Mouse (Mus musculus) hindbrain, embryonic 15.5 days (tissue): ENCODE measurements at regions not wholly inside any gene's neighbourhood (a gene's known extent, or its start where the extent isn't known, plus 50 kb on each side); places are given as distances from the start of the nearest gene placed in this dataset.

Experiments used
- ATAC-seq: fragments of 200-750 bp; cut with Nextera tagmentation; 2 replicates; pipeline ENCODE4 v1.8.0; 2017; ENCODE audit warnings: low read depth, moderate number of reproducible peaks, moderate TSS enrichment; ENCODE audit not compliant: low FRiP score
- H3K27ac ChIP-seq: fragments of 300-500 bp; sonication (generic); replicated peaks from 2 replicates; pipeline ENCODE4 v1.5.1; 2015; ENCODE audit warnings: mild to moderate bottlenecking, inconsistent platforms
- H3K27me3 ChIP-seq: fragments of 300-500 bp; sonication (generic); 2 replicates; pipeline ENCODE4 v1.6.1; 2015; ENCODE audit warnings: control low read depth, inconsistent platforms
- H3K36me3 ChIP-seq: fragments of 300-500 bp; sonication (generic); 2 replicates; pipeline ENCODE4 v1.6.1; 2015; ENCODE audit warnings: control low read depth, inconsistent platforms
- H3K4me1 ChIP-seq: fragments of 300-500 bp; sonication (generic); replicated peaks from 2 replicates; pipeline ENCODE4 v1.6.1; 2015; ENCODE audit warnings: control low read depth, inconsistent platforms
- H3K4me2 ChIP-seq: fragments of 300-500 bp; sonication (generic); 2 replicates; pipeline ENCODE4 v1.6.1; 2015; ENCODE audit warnings: moderate library complexity, mild to moderate bottlenecking, inconsistent platforms
- H3K4me3 ChIP-seq: fragments of 300-500 bp; sonication (generic); 2 replicates; pipeline ENCODE4 v1.5.1; 2015; ENCODE audit warnings: mild to moderate bottlenecking, inconsistent platforms
- H3K9ac ChIP-seq: fragments of 300-500 bp; sonication (generic); 2 replicates; pipeline ENCODE4 v1.6.1; 2015; ENCODE audit warnings: inconsistent platforms
- H3K9me3 ChIP-seq: fragments of 300-500 bp; sonication (generic); 2 replicates; pipeline ENCODE4 v1.6.1; 2016; ENCODE audit warnings: control low read depth, inconsistent platforms
- WGBS: fragments of 180-500 bp; shearing (Covaris S2); methylation state at CpG from one replicate; pipeline ENCODE4 v1.1.7; 2015; 5-methylcytosine and 5-hydroxymethylcytosine counted together

DNA sequence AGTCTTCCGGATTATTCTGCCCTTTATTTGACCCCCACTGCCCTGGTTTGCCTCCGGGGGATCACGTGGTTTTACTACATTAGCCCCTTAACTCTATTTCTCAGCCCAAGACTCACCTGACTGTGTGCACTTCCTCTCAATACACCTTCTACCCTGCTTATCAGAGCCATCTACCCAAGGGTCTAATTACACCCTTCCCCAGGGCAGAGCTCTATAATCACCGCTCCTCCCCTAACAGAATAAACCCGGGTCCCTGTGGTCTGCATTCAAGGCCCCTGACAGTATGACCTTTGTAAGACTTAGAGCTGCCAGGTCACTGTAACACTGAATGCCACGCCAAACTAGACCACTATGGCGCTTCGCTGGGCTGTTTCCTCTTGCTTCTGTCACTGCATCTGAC is 113.6 kb upstream of the Jarid2 start:
- Histone ChIP-seq H3K27me3 (no peaks in the 10 kb centered on the region), H3K4me2 (no peak overlapping the region), H3K9ac (no peak overlapping the region), H3K27ac (no peak overlapping the region), H3K4me3 (no peak overlapping the region), H3K4me1 (no peaks in the 10 kb centered on the region), H3K36me3 (no peaks in the 10 kb centered on the region), H3K9me3 (no peaks in the 10 kb centered on the region)
- 78% methylated on average over 8 of the region's 8 CpGs for WGBS
- no peak for ATAC-seq

DNA sequence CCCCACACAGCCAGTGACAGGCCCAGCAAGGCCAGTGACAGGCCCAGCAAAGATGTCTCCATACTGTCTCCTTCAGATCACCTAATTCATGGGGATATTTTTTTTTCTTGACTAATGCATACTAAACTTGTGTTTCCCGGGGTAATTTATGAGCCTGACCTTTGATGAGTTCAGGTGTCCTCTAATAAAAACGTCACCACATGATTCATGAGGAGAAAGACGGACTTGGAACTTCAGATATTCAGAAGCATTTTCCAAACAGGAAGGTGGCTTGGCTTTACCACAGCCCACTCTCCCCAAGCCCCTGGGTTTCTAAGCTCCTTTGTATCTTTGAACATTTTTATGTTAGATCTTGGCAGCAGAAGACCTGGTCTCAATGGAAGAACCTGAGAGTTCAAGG is 110.9 kb upstream of the Jarid2 start:
- Histone ChIP-seq H3K4me2 (no peak overlapping the region), H3K36me3 (no peaks in the 10 kb centered on the region), H3K4me1 (peaks cover 4% of the 10 kb centered on the region; the same call in 1 of the 2 replicates), H3K9ac (no peak overlapping the region), H3K4me3 (no peak overlapping the region), H3K27me3 (no peaks in the 10 kb centered on the region), H3K27ac (no peak overlapping the region), H3K9me3 (no peaks in the 10 kb centered on the region)
- WGBS = 86% methylated on average over 3 of the region's 3 CpGs
- no peak for ATAC-seq

DNA sequence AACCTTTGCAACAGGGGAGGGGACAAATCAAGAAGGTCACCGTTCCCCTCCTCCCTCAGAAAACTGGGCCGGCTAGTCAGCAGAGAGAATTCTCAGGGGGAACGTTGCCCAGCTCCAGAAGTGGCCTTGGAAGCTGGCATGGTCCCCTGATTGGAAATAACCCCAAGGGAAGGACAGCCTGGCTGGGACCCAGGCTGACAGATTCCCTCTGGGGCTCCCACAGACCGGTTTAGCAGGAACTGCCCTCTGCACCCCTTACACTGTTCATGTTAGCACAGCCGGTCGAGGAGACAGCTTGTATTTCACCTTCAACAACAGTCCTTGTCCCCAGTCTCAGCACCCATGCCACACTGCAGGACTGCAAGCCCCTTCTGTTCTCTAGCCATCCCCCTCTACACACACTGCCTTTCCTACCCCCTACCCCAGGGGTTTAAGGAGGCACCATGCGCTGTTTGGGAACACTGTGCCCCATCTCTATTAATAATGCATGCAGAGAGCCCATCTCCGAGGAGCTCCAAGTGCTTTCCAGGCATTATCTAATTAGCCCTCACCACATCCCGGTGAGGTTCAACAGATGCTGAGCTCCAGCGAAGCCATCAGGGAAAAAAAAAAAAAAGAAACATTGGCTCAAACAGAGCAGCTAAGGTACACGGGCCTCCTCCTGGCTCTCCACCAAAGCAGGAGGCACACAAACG is 106.5 kb upstream of the Jarid2 start:
- Histone ChIP-seq H3K27ac (no peak overlapping the region; the same call in 1 of the 2 replicates), H3K4me2 (no peak overlapping the region), H3K27me3 (no peaks in the 10 kb centered on the region), H3K4me3 (no peak overlapping the region), H3K9ac (no peak overlapping the region), H3K9me3 (no peaks in the 10 kb centered on the region), H3K36me3 (no peaks in the 10 kb centered on the region), H3K4me1 (peaks cover 7% of the 10 kb centered on the region; the same call in 1 of the 2 replicates)
- ATAC-seq = 0 out of 2 replicates have a peak, but pooled peaks have one; percentile 19
- WGBS = 36% methylated on average over 12 of the region's 12 CpGs

DNA sequence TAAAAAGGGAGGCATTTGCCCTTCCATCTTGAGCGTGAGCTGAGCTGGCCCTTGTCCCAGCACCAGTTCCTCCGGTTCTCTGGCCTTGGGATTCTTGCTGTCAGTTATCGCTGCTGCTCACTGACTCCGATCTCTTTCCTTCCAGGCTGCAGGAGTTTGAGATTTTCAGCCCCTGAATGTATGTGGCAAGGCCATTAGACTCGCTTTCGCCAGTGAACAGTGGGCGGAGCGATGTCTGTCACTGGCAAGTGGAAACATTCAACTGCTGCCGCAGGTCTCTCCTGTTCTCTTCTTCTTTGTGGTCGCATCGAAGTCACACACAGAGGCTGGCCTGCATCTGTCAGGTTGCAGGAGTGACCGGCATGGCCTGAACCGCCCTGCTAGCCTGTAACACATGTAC is 104.6 kb upstream of the Jarid2 start:
- ATAC-seq = no peak
- Histone ChIP-seq H3K9ac (no peak overlapping the region), H3K36me3 (no peaks in the 10 kb centered on the region), H3K4me2 (no peak overlapping the region), H3K27ac (no peak overlapping the region), H3K9me3 (no peaks in the 10 kb centered on the region), H3K27me3 (no peaks in the 10 kb centered on the region), H3K4me3 (no peak overlapping the region), H3K4me1 (peaks cover 7% of the 10 kb centered on the region; the same call in 1 of the 2 replicates)
- WGBS = 43% methylated on average over 13 of the region's 13 CpGs

DNA sequence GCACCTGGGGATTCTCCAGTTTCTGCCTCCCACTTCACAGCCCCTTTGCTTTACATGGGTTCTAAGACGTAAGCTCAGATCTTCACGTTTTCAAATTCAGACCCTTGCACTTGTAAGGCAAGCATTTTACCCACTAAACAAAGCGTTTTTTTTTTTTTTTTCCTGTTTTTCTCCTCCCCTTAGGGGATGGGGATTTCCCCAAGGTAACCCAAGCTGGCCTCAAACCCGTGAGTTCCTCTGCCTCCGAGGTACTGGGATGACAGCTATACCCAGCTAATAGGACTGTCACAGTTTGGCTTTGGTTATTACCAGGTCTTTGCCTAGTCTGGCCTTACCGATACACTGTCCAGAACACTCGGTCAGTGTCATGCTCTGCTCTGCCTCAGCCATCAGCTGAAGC is 103.5 kb upstream of the Jarid2 start:
- Histone ChIP-seq H3K4me1 (peaks cover 7% of the 10 kb centered on the region; the same call in 1 of the 2 replicates), H3K4me2 (no peak overlapping the region), H3K27me3 (no peaks in the 10 kb centered on the region), H3K36me3 (no peaks in the 10 kb centered on the region), H3K4me3 (no peak overlapping the region), H3K27ac (no peak overlapping the region), H3K9me3 (no peaks in the 10 kb centered on the region), H3K9ac (no peak overlapping the region)
- ATAC-seq = no peak
- WGBS = 63% methylated on average over 7 of the region's 7 CpGs

DNA sequence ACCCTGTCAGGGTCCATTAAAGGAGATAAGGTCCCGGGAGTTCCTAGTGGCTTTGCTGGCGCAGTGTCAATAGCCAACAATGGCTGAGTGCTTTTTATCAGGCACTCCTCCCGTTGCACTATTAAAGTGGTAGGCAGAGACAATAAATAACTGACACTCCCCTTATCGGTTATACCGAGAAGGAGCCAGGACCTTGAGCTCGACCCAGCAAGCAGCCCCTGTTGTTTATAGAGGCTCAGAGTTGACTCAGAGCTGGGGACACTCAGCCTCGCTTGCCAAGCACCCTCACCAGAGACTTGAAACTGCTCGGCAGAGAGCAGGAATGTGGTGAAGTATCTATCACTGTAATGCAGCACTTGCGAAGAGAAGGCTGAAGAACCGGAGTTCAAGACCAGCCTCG is 102.5 kb upstream of the Jarid2 start:
- H3K4me3 ChIP-seq = no peak overlapping the region
- H3K27me3 ChIP-seq = no peaks in the 10 kb centered on the region
- no peak overlapping the region for H3K9ac ChIP-seq
- 49% methylated on average over 11 of the region's 11 CpGs for WGBS
- no peaks in the 10 kb centered on the region for H3K36me3 ChIP-seq
- H3K27ac ChIP-seq = no peak overlapping the region
- ATAC-seq = no peak
- H3K4me1 ChIP-seq = peaks cover 7% of the 10 kb centered on the region; the same call in 1 of the 2 replicates
- H3K4me2 ChIP-seq = no peak overlapping the region
- H3K9me3 ChIP-seq = no peaks in the 10 kb centered on the region

DNA sequence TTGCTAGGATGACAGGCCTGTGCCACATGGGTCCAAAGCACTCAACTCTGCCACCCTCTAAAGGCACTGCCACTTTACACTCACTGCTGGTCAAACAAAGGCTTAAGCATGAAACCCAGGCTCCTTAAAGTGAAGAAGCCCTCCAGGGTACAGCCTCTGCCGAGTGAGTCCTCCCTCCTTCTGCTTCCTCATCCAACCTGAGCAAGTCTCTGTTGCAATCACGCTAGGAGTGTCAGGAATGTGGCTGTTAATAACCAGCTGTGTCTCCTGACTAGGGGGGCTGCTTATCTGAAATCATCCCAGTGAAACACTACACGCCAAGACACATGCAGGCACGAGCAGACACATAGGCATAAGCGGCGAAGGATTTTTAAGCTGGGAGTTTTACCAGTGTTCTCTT is 99.2 kb upstream of the Jarid2 start:
- no peaks in the 10 kb centered on the region for H3K27me3 ChIP-seq
- H3K4me3 ChIP-seq = no peak overlapping the region
- H3K9ac ChIP-seq = no peak overlapping the region
- ATAC-seq = no peak
- H3K4me1 ChIP-seq = peaks cover 9% of the 10 kb centered on the region
- no peaks in the 10 kb centered on the region for H3K36me3 ChIP-seq
- H3K27ac ChIP-seq = no peak overlapping the region
- H3K4me2 ChIP-seq = no peak overlapping the region
- H3K9me3 ChIP-seq = no peaks in the 10 kb centered on the region
- WGBS = 61% methylated on average over 6 of the region's 6 CpGs

DNA sequence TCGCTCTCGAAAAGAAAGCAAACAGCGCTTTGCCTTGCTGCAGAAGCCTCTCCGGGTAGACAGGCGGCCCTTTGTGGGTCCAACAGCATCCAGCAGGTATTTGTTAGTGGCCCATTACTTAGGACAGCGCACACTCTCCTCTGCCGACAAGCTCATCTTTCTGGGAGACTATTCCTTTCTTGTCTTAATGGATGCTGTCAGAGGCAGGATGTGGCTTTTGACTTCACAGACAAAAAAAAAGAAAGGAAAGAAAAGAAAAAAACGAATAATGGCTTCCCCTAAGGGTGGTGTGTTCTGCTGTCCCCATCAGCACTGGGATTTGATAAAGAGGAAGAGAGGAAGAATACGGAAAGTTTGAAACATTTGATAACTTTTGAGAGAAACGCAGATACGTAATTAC is 94.7 kb upstream of the Jarid2 start:
- Histone ChIP-seq H3K36me3 (no peaks in the 10 kb centered on the region), H3K27me3 (no peaks in the 10 kb centered on the region), H3K4me1 (peaks cover 14% of the 10 kb centered on the region), H3K4me3 (no peak overlapping the region), H3K9me3 (no peaks in the 10 kb centered on the region), H3K9ac (0 out of 2 replicates have a peak overlapping the region, but pooled peaks have one; percentile 17), H3K27ac (no peak overlapping the region), H3K4me2 (peak overlapping the region; percentile 44)
- WGBS = 6% methylated on average over 11 of the region's 11 CpGs
- no peak for ATAC-seq

DNA sequence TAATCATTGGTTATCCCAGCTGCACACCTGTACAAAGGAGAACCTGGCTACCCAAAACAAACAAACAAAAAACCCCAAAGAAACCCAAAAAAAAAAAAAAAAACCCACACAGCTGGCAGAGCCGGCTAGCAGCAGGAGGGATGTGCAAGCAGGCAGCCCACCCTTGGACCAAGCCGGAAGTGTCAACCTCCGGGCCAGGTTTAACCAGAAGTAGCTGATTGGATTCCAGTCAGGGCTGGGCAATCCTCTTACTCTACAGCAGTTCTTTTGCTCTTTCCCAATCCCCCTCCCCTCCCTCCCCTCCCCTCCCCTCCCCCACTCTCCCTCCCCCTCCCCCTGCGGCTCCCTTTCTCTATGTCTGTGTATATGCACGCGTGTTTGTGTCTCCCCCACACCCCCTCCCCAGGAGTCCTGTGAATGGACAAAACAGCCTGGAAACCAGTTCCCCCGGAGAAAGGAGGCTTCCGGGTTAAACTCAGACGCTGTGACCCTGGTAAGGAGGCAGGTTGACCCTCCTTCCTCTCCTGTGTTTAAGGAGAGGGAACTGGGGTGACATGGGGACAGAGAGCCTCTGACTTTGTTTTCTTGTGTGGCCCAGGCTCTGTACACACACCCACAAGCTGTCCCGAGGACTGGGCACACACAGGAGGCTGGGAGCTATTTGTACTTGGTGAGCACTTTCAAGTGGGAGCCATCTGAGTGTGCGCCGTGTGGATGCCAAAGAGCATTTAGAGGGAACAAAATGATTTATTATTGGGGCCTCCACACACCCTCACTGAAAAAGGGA is 93.9 kb upstream of the Jarid2 start:
- no peaks in the 10 kb centered on the region for H3K9me3 ChIP-seq
- no peaks in the 10 kb centered on the region for H3K36me3 ChIP-seq
- no peak overlapping the region for H3K9ac ChIP-seq
- 5% methylated on average over 12 of the region's 12 CpGs for WGBS
- H3K27ac ChIP-seq = no peak overlapping the region
- no peak overlapping the region for H3K4me3 ChIP-seq
- no peaks in the 10 kb centered on the region for H3K27me3 ChIP-seq
- ATAC-seq = no peak; the same call in 1 of the 2 replicates
- H3K4me2 ChIP-seq = peak overlapping the region; percentile 44
- peaks cover 14% of the 10 kb centered on the region for H3K4me1 ChIP-seq

DNA sequence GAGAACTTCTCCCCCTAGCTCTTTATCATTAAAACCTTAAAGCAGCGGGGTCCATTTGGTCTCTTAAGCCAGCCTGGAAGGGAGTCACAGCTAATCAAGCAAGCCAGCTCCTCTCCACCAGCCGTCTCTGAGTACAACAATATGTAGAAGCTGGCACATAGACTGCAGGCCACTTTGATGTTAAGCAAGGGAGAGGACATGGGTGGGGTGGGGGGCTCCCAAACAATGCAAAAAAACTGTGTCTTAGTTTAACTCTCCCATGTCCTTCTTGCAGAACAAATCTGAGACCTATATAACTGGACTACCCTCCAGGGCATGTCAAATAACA is 93.3 kb upstream of the Jarid2 start:
- Histone ChIP-seq H3K4me3 (no peak overlapping the region), H3K27ac (no peak overlapping the region), H3K9me3 (no peaks in the 10 kb centered on the region), H3K9ac (no peak overlapping the region), H3K4me2 (no peak overlapping the region), H3K27me3 (no peaks in the 10 kb centered on the region), H3K4me1 (peaks cover 14% of the 10 kb centered on the region), H3K36me3 (no peaks in the 10 kb centered on the region)
- 35% methylated on average over 2 of the region's 2 CpGs for WGBS
- no peak for ATAC-seq

DNA sequence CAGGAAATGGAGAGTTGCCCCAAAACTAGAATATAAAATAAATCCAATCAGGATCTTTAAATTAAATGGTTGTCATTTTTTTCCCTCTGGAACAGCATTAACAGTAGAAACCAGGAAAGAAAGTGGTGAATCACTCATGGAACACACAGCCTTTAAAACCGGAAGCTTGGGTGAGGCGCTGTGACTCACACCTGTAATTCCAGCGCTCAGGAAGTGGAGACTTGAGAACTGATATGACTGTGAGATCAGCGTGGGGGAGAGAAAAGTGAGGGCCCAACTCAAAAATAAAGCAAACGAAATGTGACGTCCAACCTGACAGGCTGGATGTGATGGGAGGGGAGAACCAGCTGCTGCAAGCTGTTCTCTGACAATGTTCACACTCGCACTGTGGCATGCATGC is 86.9 kb upstream of the Jarid2 start:
- H3K4me3 ChIP-seq = no peak overlapping the region
- ATAC-seq = no peak
- no peak overlapping the region for H3K27ac ChIP-seq
- H3K9ac ChIP-seq = no peak overlapping the region
- no peaks in the 10 kb centered on the region for H3K27me3 ChIP-seq
- H3K4me2 ChIP-seq = no peak overlapping the region
- H3K9me3 ChIP-seq = no peaks in the 10 kb centered on the region
- H3K4me1 ChIP-seq = no peaks in the 10 kb centered on the region
- H3K36me3 ChIP-seq = no peaks in the 10 kb centered on the region
- 89% methylated on average over 7 of the region's 7 CpGs for WGBS

DNA sequence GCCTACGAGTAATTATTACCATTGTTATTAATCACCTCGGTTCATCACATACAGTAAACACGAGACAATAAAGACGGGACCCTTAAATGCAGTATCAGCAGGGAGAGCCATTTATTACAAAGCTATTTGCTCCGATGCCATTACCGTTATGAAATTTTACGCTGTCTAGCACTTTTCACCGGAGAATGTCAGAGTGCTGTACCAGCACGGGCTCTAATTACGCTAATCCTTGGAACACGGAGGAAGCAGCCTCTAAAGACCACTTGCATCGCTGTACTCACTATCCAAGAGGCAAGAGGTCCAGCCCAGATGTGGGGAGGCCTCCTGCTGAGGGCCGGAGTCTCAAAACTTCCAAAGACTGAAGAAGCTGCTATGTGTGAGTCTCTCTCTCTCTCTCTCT is 79.2 kb upstream of the Jarid2 start:
- ATAC-seq = peak; percentile 48; the same call in 1 of the 2 replicates
- 21% methylated on average over 13 of the region's 13 CpGs for WGBS
- Histone ChIP-seq H3K9me3 (no peaks in the 10 kb centered on the region), H3K27me3 (0 out of 2 replicates have a peak, but pooled peaks cover 7% of the 10 kb centered on the region), H3K36me3 (no peaks in the 10 kb centered on the region), H3K4me2 (peak overlapping the region; percentile 39), H3K27ac (no peak overlapping the region), H3K4me3 (no peak overlapping the region), H3K4me1 (peaks cover 10% of the 10 kb centered on the region), H3K9ac (no peak overlapping the region)
